Mouse (Mus musculus): Measurements from ENCODE around the gene F7. TPM values are rescaled to one million over a fixed set of nuclear protein-coding genes. Genes with fewer than 3 reads are reported as not detected.
A peak's percentile ranks its signal among the peaks of the same experiment; 100 is the strongest.

F7 gene
- polyA plus RNA-seq, 1 experiment from 2014 or later: 0.54 TPM

GRCm38 (mm10) chr8:13007458-13007857 lies 18.4 kb upstream of the F7 start:
- Histone ChIP-seq H3K4me3 (replicated peaks; ENCODE audit: low read length) (no peak overlapping the region), H3K27ac (ENCODE audit: low read length) (no peak overlapping the region), H3K36me3 (ENCODE audit: control insufficient read depth, insufficient read depth, low read length) (peaks cover 7% of the 10 kb centered on the region; the same call in 1 of the 2 replicates), H3K4me1 (ENCODE audit: control insufficient read depth, insufficient read depth, low read length) (no peaks in the 10 kb centered on the region), H3K4me2 (ENCODE audit: low read depth, low read length) (no peak overlapping the region), H3K9me3 (replicated peaks; ENCODE audit: control insufficient read depth, low read length) (no peaks in the 10 kb centered on the region), H3K27me3 (ENCODE audit: control insufficient read depth, insufficient read depth, low read length) (no peaks in the 10 kb centered on the region), H3K9ac (ENCODE audit: low read length) (no peak overlapping the region)
- 59% methylated on average over 4 of the region's 4 CpGs for WGBS
- ATAC-seq (ENCODE audit: insufficient read depth, low FRiP score): no peak

GRCm38 (mm10) chr8:13010313-13010712 lies 15.5 kb upstream of the F7 start:
- H3K27ac ChIP-seq (ENCODE audit: low read length): no peak overlapping the region
- 55% methylated on average over 4 of the region's 4 CpGs for WGBS
- no peak for ATAC-seq (ENCODE audit: insufficient read depth, low FRiP score)
- no peaks in the 10 kb centered on the region for H3K4me1 ChIP-seq (ENCODE audit: control insufficient read depth, insufficient read depth, low read length)
- H3K9me3 ChIP-seq (replicated peaks; ENCODE audit: control insufficient read depth, low read length): no peaks in the 10 kb centered on the region
- H3K36me3 ChIP-seq (ENCODE audit: control insufficient read depth, insufficient read depth, low read length): peaks cover 7% of the 10 kb centered on the region; the same call in 1 of the 2 replicates
- no peak overlapping the region for H3K9ac ChIP-seq (ENCODE audit: low read length)
- H3K4me2 ChIP-seq (ENCODE audit: low read depth, low read length): no peak overlapping the region
- no peaks in the 10 kb centered on the region for H3K27me3 ChIP-seq (ENCODE audit: control insufficient read depth, insufficient read depth, low read length)
- H3K4me3 ChIP-seq (replicated peaks; ENCODE audit: low read length): no peak overlapping the region

- Histone ChIP-seq H3K27ac (ENCODE audit: low read length) (no peak overlapping the region), H3K36me3 (ENCODE audit: control insufficient read depth, insufficient read depth, low read length) (no peaks in the 10 kb centered on the region), H3K4me3 (replicated peaks; ENCODE audit: low read length) (no peak overlapping the region), H3K4me2 (ENCODE audit: low read depth, low read length) (no peak overlapping the region), H3K4me1 (ENCODE audit: control insufficient read depth, insufficient read depth, low read length) (no peaks in the 10 kb centered on the region), H3K9me3 (replicated peaks; ENCODE audit: control insufficient read depth, low read length) (no peaks in the 10 kb centered on the region), H3K27me3 (ENCODE audit: control insufficient read depth, insufficient read depth, low read length) (no peaks in the 10 kb centered on the region), H3K9ac (ENCODE audit: low read length) (no peak overlapping the region)
- 38% methylated on average over 4 of the region's 4 CpGs for WGBS
- no peak for ATAC-seq (ENCODE audit: insufficient read depth, low FRiP score)
Measured at GRCm38 (mm10) chr8:13019560-13019959, 6.3 kb upstream of the F7 start.

GRCm38 (mm10) chr8:13021830-13022229 lies 4.0 kb upstream of the F7 start:
- Histone ChIP-seq H3K27ac (ENCODE audit: low read length) (no peak overlapping the region), H3K27me3 (ENCODE audit: control insufficient read depth, insufficient read depth, low read length) (no peaks in the 10 kb centered on the region), H3K4me2 (ENCODE audit: low read depth, low read length) (no peak overlapping the region), H3K9me3 (replicated peaks; ENCODE audit: control insufficient read depth, low read length) (no peaks in the 10 kb centered on the region), H3K4me1 (ENCODE audit: control insufficient read depth, insufficient read depth, low read length) (no peaks in the 10 kb centered on the region), H3K9ac (ENCODE audit: low read length) (no peak overlapping the region), H3K36me3 (ENCODE audit: control insufficient read depth, insufficient read depth, low read length) (no peaks in the 10 kb centered on the region), H3K4me3 (replicated peaks; ENCODE audit: low read length) (no peak overlapping the region)
- 91% methylated on average over 8 of the region's 8 CpGs for WGBS
- no peak for ATAC-seq (ENCODE audit: insufficient read depth, low FRiP score)

GRCm38 (mm10) chr8:13027615-13028014 lies 1.8 kb downstream of the F7 start:
- no peaks in the 10 kb centered on the region for H3K27me3 ChIP-seq (ENCODE audit: control insufficient read depth, insufficient read depth, low read length)
- H3K9ac ChIP-seq (ENCODE audit: low read length): no peak overlapping the region
- no peak overlapping the region for H3K4me3 ChIP-seq (replicated peaks; ENCODE audit: low read length)
- no peak for ATAC-seq (ENCODE audit: insufficient read depth, low FRiP score)
- no peaks in the 10 kb centered on the region for H3K9me3 ChIP-seq (replicated peaks; ENCODE audit: control insufficient read depth, low read length)
- WGBS: 83% methylated on average over 5 of the region's 5 CpGs
- H3K4me1 ChIP-seq (ENCODE audit: control insufficient read depth, insufficient read depth, low read length): no peaks in the 10 kb centered on the region
- no peak overlapping the region for H3K4me2 ChIP-seq (ENCODE audit: low read depth, low read length)
- no peaks in the 10 kb centered on the region for H3K36me3 ChIP-seq (ENCODE audit: control insufficient read depth, insufficient read depth, low read length)
- H3K27ac ChIP-seq (ENCODE audit: low read length): no peak overlapping the region

GRCm38 (mm10) chr8:13028482-13028881 lies 2.6 kb downstream of the F7 start:
- Histone ChIP-seq H3K9ac (ENCODE audit: low read length) (no peak overlapping the region), H3K4me1 (ENCODE audit: control insufficient read depth, insufficient read depth, low read length) (no peaks in the 10 kb centered on the region), H3K27ac (ENCODE audit: low read length) (no peak overlapping the region), H3K4me3 (replicated peaks; ENCODE audit: low read length) (no peak overlapping the region), H3K9me3 (replicated peaks; ENCODE audit: control insufficient read depth, low read length) (no peaks in the 10 kb centered on the region), H3K27me3 (ENCODE audit: control insufficient read depth, insufficient read depth, low read length) (no peaks in the 10 kb centered on the region), H3K36me3 (ENCODE audit: control insufficient read depth, insufficient read depth, low read length) (no peaks in the 10 kb centered on the region), H3K4me2 (ENCODE audit: low read depth, low read length) (no peak overlapping the region)
- WGBS: 65% methylated on average over 5 of the region's 5 CpGs
- ATAC-seq (ENCODE audit: insufficient read depth, low FRiP score): no peak

- ATAC-seq (ENCODE audit: insufficient read depth, low FRiP score): no peak
- Histone ChIP-seq H3K9me3 (replicated peaks; ENCODE audit: control insufficient read depth, low read length) (no peaks in the 10 kb centered on the region), H3K4me3 (replicated peaks; ENCODE audit: low read length) (no peak overlapping the region), H3K36me3 (ENCODE audit: control insufficient read depth, insufficient read depth, low read length) (no peaks in the 10 kb centered on the region), H3K4me2 (ENCODE audit: low read depth, low read length) (no peak overlapping the region), H3K27ac (ENCODE audit: low read length) (no peak overlapping the region), H3K9ac (ENCODE audit: low read length) (no peak overlapping the region), H3K27me3 (ENCODE audit: control insufficient read depth, insufficient read depth, low read length) (no peaks in the 10 kb centered on the region), H3K4me1 (ENCODE audit: control insufficient read depth, insufficient read depth, low read length) (no peaks in the 10 kb centered on the region)
- 85% methylated on average over 10 of the region's 10 CpGs for WGBS
Measured at GRCm38 (mm10) chr8:13036346-13036812, 10.5 kb downstream of the F7 start.

- H3K27me3 ChIP-seq (ENCODE audit: control insufficient read depth, insufficient read depth, low read length): no peaks in the 10 kb centered on the region
- no peak within 1 kb of the TSS for H3K27ac ChIP-seq (ENCODE audit: low read length)
- no peaks in the 10 kb centered on the region for H3K36me3 ChIP-seq (ENCODE audit: control insufficient read depth, insufficient read depth, low read length)
- no peak within 1 kb of the TSS for H3K9ac ChIP-seq (ENCODE audit: low read length)
- 72% methylated on average over 7 of the region's 7 CpGs for WGBS
- ATAC-seq (ENCODE audit: insufficient read depth, low FRiP score): no peak
- H3K4me3 ChIP-seq (replicated peaks; ENCODE audit: low read length): no peak within 1 kb of the TSS
- H3K9me3 ChIP-seq (replicated peaks; ENCODE audit: control insufficient read depth, low read length): no peaks in the 10 kb centered on the region
- H3K4me2 ChIP-seq (ENCODE audit: low read depth, low read length): no peak within 1 kb of the TSS
- H3K4me1 ChIP-seq (ENCODE audit: control insufficient read depth, insufficient read depth, low read length): no peaks in the 10 kb centered on the region
Measured at GRCm38 (mm10) chr8:13037015-13037414, 11.2 kb downstream of the F7 start, which contains the start of gene F10. F10 (plus strand) TSS chr8:13037308.

GRCm38 (mm10) chr8:13037569-13037968 lies 11.7 kb downstream of the F7 start:
- no peak overlapping the region for H3K4me3 ChIP-seq (replicated peaks; ENCODE audit: low read length)
- no peaks in the 10 kb centered on the region for H3K4me1 ChIP-seq (ENCODE audit: control insufficient read depth, insufficient read depth, low read length)
- H3K9me3 ChIP-seq (replicated peaks; ENCODE audit: control insufficient read depth, low read length): no peaks in the 10 kb centered on the region
- no peak overlapping the region for H3K27ac ChIP-seq (ENCODE audit: low read length)
- H3K36me3 ChIP-seq (ENCODE audit: control insufficient read depth, insufficient read depth, low read length): no peaks in the 10 kb centered on the region
- WGBS: 54% methylated on average over 5 of the region's 5 CpGs
- peak; percentile 52; the same call in 1 of the 2 replicates for ATAC-seq (ENCODE audit: insufficient read depth, low FRiP score)
- no peaks in the 10 kb centered on the region for H3K27me3 ChIP-seq (ENCODE audit: control insufficient read depth, insufficient read depth, low read length)
- no peak overlapping the region for H3K9ac ChIP-seq (ENCODE audit: low read length)
- H3K4me2 ChIP-seq (ENCODE audit: low read depth, low read length): no peak overlapping the region

- Histone ChIP-seq H3K27me3 (ENCODE audit: control insufficient read depth, insufficient read depth, low read length) (no peaks in the 10 kb centered on the region), H3K36me3 (ENCODE audit: control insufficient read depth, insufficient read depth, low read length) (no peaks in the 10 kb centered on the region), H3K4me1 (ENCODE audit: control insufficient read depth, insufficient read depth, low read length) (no peaks in the 10 kb centered on the region), H3K9ac (ENCODE audit: low read length) (no peak overlapping the region), H3K4me3 (replicated peaks; ENCODE audit: low read length) (no peak overlapping the region), H3K4me2 (ENCODE audit: low read depth, low read length) (no peak overlapping the region), H3K27ac (ENCODE audit: low read length) (no peak overlapping the region), H3K9me3 (replicated peaks; ENCODE audit: control insufficient read depth, low read length) (no peaks in the 10 kb centered on the region)
- WGBS: 71% methylated on average over 6 of the region's 6 CpGs
- ATAC-seq (ENCODE audit: insufficient read depth, low FRiP score): no peak
Measured at GRCm38 (mm10) chr8:13039054-13039453, 13.2 kb downstream of the F7 start.
